Mouse (Mus musculus): Measurements from ENCODE around the gene S100a11. TPM values are rescaled to one million over a fixed set of nuclear protein-coding genes. Genes with fewer than 3 reads are reported as not detected.
A peak's percentile ranks its signal among the peaks of the same experiment; 100 is the strongest.

The S100a11 gene
- total and polyA plus RNA-seq, 2 experiments from 2014 or later: 47.5 to 686 TPM

DNA sequence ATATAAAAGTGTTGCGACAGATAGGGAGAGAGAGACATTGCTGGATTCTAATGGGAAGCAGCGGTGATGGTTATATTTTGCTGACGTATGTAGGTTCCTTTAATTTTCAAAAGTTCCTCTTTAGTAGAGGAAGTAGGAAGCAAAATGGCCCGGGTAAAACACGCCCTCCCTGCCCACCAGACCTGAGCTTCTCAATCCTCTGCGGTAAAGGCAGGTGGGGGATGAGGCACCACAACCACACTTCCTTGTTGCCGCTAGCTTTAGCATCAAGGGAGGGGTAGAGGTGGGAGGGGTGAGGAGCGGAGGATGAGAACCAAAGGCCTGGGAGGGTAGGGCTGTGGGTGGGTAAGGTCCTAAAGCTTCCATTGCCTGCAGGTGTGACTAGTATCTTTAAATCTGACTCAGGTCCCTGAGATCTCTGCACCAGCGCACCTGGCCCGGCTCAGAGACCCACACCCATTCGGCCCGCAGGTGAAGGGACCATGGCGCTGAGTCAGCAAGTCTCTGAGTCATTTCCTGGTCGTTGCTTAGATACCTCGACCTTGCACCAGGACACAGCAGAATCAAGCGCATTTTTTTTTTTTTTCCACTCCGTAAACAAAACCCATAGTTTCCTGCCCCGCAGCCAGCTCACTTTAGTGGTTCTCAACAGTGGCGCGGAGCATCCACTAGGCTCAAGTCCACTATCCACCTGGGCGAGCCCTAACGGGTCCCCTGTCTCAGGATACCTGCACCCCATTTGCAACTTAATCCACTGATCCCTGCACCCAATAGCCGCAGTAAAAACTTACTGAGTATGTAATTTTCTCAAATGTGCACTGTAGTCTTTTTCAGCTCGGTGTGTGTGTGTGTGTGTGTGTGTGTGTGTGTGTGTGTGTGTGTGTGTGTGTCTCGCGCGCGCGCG lies 14.1 kb upstream of the S100a11 start:
- Histone ChIP-seq H3K9me3 (replicated peaks; ENCODE audit: control insufficient read depth, low read length) (no peaks in the 10 kb centered on the region), H3K9ac (replicated peaks; ENCODE audit: low read depth, low read length) (no peak overlapping the region), H3K4me2 (ENCODE audit: low read depth, low read length) (peak overlapping the region; percentile 24; the same call in 1 of the 2 replicates), H3K27ac (ENCODE audit: low read depth) (no peak overlapping the region), H3K4me1 (ENCODE audit: control insufficient read depth, insufficient read depth) (no peaks in the 10 kb centered on the region), H3K27me3 (ENCODE audit: control insufficient read depth, insufficient read depth, low read length) (no peaks in the 10 kb centered on the region), H3K4me3 (ENCODE audit: low read depth, low read length) (no peak overlapping the region; the same call in 1 of the 2 replicates), H3K36me3 (replicated peaks; ENCODE audit: control insufficient read depth, insufficient read depth, low read length) (no peaks in the 10 kb centered on the region)
- DNase-seq (ENCODE audit: low spot score) (no peak), ATAC-seq (ENCODE audit: insufficient read depth, low read depth) (no peak)
- 37% methylated on average over 30 of the region's 30 CpGs for WGBS
- TF ChIP-seq CTCF (IDR thresholded peaks at IDR 0.05; ENCODE audit: low read depth): no peak
- no peak for TF ChIP-seq EP300 (IDR thresholded peaks at IDR 0.05; ENCODE audit: low read depth)

GRCm38 (mm10) chr3:93506881-93507325 lies 13.4 kb upstream of the S100a11 start:
- Histone ChIP-seq H3K9me3 (replicated peaks; ENCODE audit: control insufficient read depth, low read length) (no peaks in the 10 kb centered on the region), H3K4me1 (ENCODE audit: control insufficient read depth, insufficient read depth) (no peaks in the 10 kb centered on the region), H3K27ac (ENCODE audit: low read depth) (no peak overlapping the region), H3K4me2 (ENCODE audit: low read depth, low read length) (no peak overlapping the region), H3K27me3 (ENCODE audit: control insufficient read depth, insufficient read depth, low read length) (no peaks in the 10 kb centered on the region), H3K9ac (replicated peaks; ENCODE audit: low read depth, low read length) (no peak overlapping the region), H3K36me3 (replicated peaks; ENCODE audit: control insufficient read depth, insufficient read depth, low read length) (no peaks in the 10 kb centered on the region), H3K4me3 (ENCODE audit: low read depth, low read length) (no peak overlapping the region)
- DNase-seq (ENCODE audit: low spot score) (no peak), ATAC-seq (ENCODE audit: insufficient read depth, low read depth) (no peak)
- WGBS: 73% methylated on average over 5 of the region's 5 CpGs
- no peak for TF ChIP-seq EP300 (IDR thresholded peaks at IDR 0.05; ENCODE audit: low read depth)
- TF ChIP-seq CTCF (IDR thresholded peaks at IDR 0.05; ENCODE audit: low read depth): no peak

DNA sequence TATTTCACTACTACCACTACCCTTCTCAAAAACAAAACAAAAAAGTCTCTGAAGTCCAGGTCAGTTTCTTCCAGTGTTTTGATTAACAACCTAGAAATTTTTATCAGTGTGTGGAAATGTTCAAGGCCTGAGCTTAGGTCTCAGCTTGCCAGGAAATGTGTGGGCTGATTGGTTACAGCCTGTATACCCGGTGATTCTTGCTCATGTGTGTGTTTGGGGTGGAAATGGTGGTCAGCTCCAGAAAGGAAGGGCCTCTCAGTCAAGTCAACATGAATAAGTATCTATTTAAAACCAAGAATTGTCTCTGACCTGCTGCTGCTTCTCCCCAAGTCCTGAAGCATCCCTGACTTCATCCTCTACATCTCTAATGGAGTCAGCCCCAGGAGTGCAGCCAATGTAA lies 11.0 kb upstream of the S100a11 start:
- DNase-seq (ENCODE audit: low spot score) (no peak), ATAC-seq (ENCODE audit: insufficient read depth, low read depth) (no peak)
- no peak overlapping the region for H3K4me2 ChIP-seq (ENCODE audit: low read depth, low read length)
- H3K4me1 ChIP-seq (ENCODE audit: control insufficient read depth, insufficient read depth): no peaks in the 10 kb centered on the region
- no peak overlapping the region for H3K9ac ChIP-seq (replicated peaks; ENCODE audit: low read depth, low read length)
- TF ChIP-seq CTCF (IDR thresholded peaks at IDR 0.05; ENCODE audit: low read depth) (no peak), EP300 (IDR thresholded peaks at IDR 0.05; ENCODE audit: low read depth) (no peak)
- H3K9me3 ChIP-seq (replicated peaks; ENCODE audit: control insufficient read depth, low read length): no peaks in the 10 kb centered on the region
- no peak overlapping the region for H3K4me3 ChIP-seq (ENCODE audit: low read depth, low read length)
- 31% methylated on average over 1 of the region's 1 CpGs for WGBS
- H3K36me3 ChIP-seq (replicated peaks; ENCODE audit: control insufficient read depth, insufficient read depth, low read length): no peaks in the 10 kb centered on the region
- H3K27me3 ChIP-seq (ENCODE audit: control insufficient read depth, insufficient read depth, low read length): no peaks in the 10 kb centered on the region
- no peak overlapping the region for H3K27ac ChIP-seq (ENCODE audit: low read depth)

GRCm38 (mm10) chr3:93511036-93511435 lies 9.3 kb upstream of the S100a11 start:
- no peak for TF ChIP-seq CTCF (IDR thresholded peaks at IDR 0.05; ENCODE audit: low read depth)
- no peak for TF ChIP-seq EP300 (IDR thresholded peaks at IDR 0.05; ENCODE audit: low read depth)
- no peak for DNase-seq (ENCODE audit: low spot score)
- Histone ChIP-seq H3K9me3 (replicated peaks; ENCODE audit: control insufficient read depth, low read length) (no peaks in the 10 kb centered on the region), H3K36me3 (replicated peaks; ENCODE audit: control insufficient read depth, insufficient read depth, low read length) (no peaks in the 10 kb centered on the region), H3K27ac (ENCODE audit: low read depth) (no peak overlapping the region), H3K4me3 (ENCODE audit: low read depth, low read length) (no peak overlapping the region), H3K4me1 (ENCODE audit: control insufficient read depth, insufficient read depth) (no peaks in the 10 kb centered on the region), H3K9ac (replicated peaks; ENCODE audit: low read depth, low read length) (no peak overlapping the region), H3K27me3 (ENCODE audit: control insufficient read depth, insufficient read depth, low read length) (no peaks in the 10 kb centered on the region), H3K4me2 (ENCODE audit: low read depth, low read length) (no peak overlapping the region)
- 52% methylated on average over 1 of the region's 1 CpGs for WGBS
- no peak for ATAC-seq (ENCODE audit: insufficient read depth, low read depth)

GRCm38 (mm10) chr3:93511801-93512200 lies 8.5 kb upstream of the S100a11 start:
- DNase-seq (ENCODE audit: low spot score) (no peak), ATAC-seq (ENCODE audit: insufficient read depth, low read depth) (no peak)
- H3K9ac ChIP-seq (replicated peaks; ENCODE audit: low read depth, low read length): no peak overlapping the region
- TF ChIP-seq EP300 (IDR thresholded peaks at IDR 0.05; ENCODE audit: low read depth) (no peak), CTCF (IDR thresholded peaks at IDR 0.05; ENCODE audit: low read depth) (no peak)
- no peak overlapping the region for H3K4me3 ChIP-seq (ENCODE audit: low read depth, low read length)
- H3K36me3 ChIP-seq (replicated peaks; ENCODE audit: control insufficient read depth, insufficient read depth, low read length): no peaks in the 10 kb centered on the region
- 84% methylated on average over 1 of the region's 1 CpGs for WGBS
- H3K9me3 ChIP-seq (replicated peaks; ENCODE audit: control insufficient read depth, low read length): no peaks in the 10 kb centered on the region
- H3K27ac ChIP-seq (ENCODE audit: low read depth): no peak overlapping the region
- H3K27me3 ChIP-seq (ENCODE audit: control insufficient read depth, insufficient read depth, low read length): no peaks in the 10 kb centered on the region
- H3K4me1 ChIP-seq (ENCODE audit: control insufficient read depth, insufficient read depth): no peaks in the 10 kb centered on the region
- H3K4me2 ChIP-seq (ENCODE audit: low read depth, low read length): no peak overlapping the region
